Mouse (Mus musculus) midbrain, postnatal 0 days (tissue): ENCODE measurements around the gene Suco. TPM values are rescaled to one million over a fixed set of nuclear protein-coding genes. Genes with fewer than 3 reads are reported as not detected.

ENCODE experiments used
- ATAC-seq: fragments of 200-750 bp; cut with Nextera tagmentation; 2 replicates; pipeline ENCODE4 v1.8.0; 2017; ENCODE audit warnings: moderate number of reproducible peaks, mild to moderate bottlenecking, moderate TSS enrichment, moderate library complexity; ENCODE audit not compliant: low FRiP score
- DNase-seq: peaks from one replicate; pipeline ENCODE4 v3.0.0-alpha.2; 2015; ENCODE audit warnings: low spot score
- H3K27ac ChIP-seq: fragments of 300-500 bp; sonication (generic); 2 replicates; pipeline ENCODE4 v1.5.1; 2014; ENCODE audit warnings: low read depth, mild to moderate bottlenecking, low read length, mixed read lengths
- H3K27me3 ChIP-seq: fragments of 300-500 bp; sonication (generic); 2 replicates; pipeline ENCODE4 v1.6.1; 2014; ENCODE audit warnings: low read length, control low read depth, mixed read lengths; ENCODE audit not compliant: insufficient read depth
- H3K36me3 ChIP-seq: fragments of 300-500 bp; sonication (generic); 2 replicates; pipeline ENCODE4 v1.6.1; 2014; ENCODE audit warnings: low read length, control low read depth, mixed read lengths; ENCODE audit not compliant: insufficient read depth
- H3K4me1 ChIP-seq: fragments of 300-500 bp; sonication (generic); 2 replicates; pipeline ENCODE4 v1.6.1; 2014; ENCODE audit warnings: mild to moderate bottlenecking, control low read depth, antibody characterized with exemption, low read length, mixed read lengths; ENCODE audit not compliant: insufficient read depth
- H3K4me2 ChIP-seq: fragments of 300-500 bp; sonication (generic); 2 replicates; pipeline ENCODE4 v1.6.1; 2014; ENCODE audit warnings: low read depth, mild to moderate bottlenecking, low read length, mixed read lengths; ENCODE audit not compliant: poor library complexity, severe bottlenecking
- H3K4me3 ChIP-seq: fragments of 300-500 bp; sonication (generic); 2 replicates; pipeline ENCODE4 v1.5.1; 2014; ENCODE audit warnings: low read depth, mild to moderate bottlenecking, low read length, moderate library complexity
- H3K9ac ChIP-seq: fragments of 300-500 bp; sonication (generic); replicated peaks from 2 replicates; pipeline ENCODE4 v1.6.1; 2014; ENCODE audit warnings: mild to moderate bottlenecking, low read length, moderate library complexity, mixed read lengths; ENCODE audit not compliant: poor library complexity, severe bottlenecking
- H3K9me3 ChIP-seq: fragments of 300-500 bp; sonication (generic); 2 replicates; pipeline ENCODE4 v1.6.1; 2016; ENCODE audit warnings: low read length, control low read depth
- CTCF ChIP-seq: IDR thresholded peaks from 2 replicates; pipeline ENCODE4 v1.5.1; 2016; ENCODE audit warnings: antibody characterized with exemption, mild to moderate bottlenecking
- whole genome bisulfite sequencing: fragments of 180-500 bp; shearing (Covaris S2); extraction: QIAGEN DNeasy Blood & Tissue Kit; methylation state at CpG from one replicate; pipeline ENCODE4 v1.1.7; 2014; 5-methylcytosine and 5-hydroxymethylcytosine counted together
- polyA plus RNA-seq: library from polyadenylated mRNA; unstranded; fragments of >200 nt; fragmentation: Nextera tagmentation; extraction: Ambion mirVana; gene quantifications from 2 replicates; pipeline ENCODE4 v1.2.1, GENCODE M21; 2015
- total RNA-seq: library from RNA; depleted of rRNA; stranded (reverse); fragments of >200 nt; gene quantifications from 2 replicates; pipeline ENCODE4 v1.2.3, GENCODE M21; 2014

Gene Suco
- total and polyA plus RNA-seq, 2 experiments from 2014 or later = 23.8 to 41.5 TPM

- H3K9ac ChIP-seq = no peak overlapping the region
- no peaks in the 10 kb centered on the region for H3K27me3 ChIP-seq
- no peak overlapping the region for H3K27ac ChIP-seq
- H3K36me3 ChIP-seq = no peaks in the 10 kb centered on the region
- H3K4me2 ChIP-seq = no peak overlapping the region
- no peaks in the 10 kb centered on the region for H3K9me3 ChIP-seq
- H3K4me3 ChIP-seq = no peak overlapping the region
- H3K4me1 ChIP-seq = no peaks in the 10 kb centered on the region
- ATAC-seq (no peak), DNase-seq (no peak)
- TF ChIP-seq CTCF = no peak
Measured at GRCm38 (mm10) chr1:161800256-161800655, 76.2 kb downstream of the Suco start.

- H3K4me3 ChIP-seq = no peak overlapping the region
- no peak overlapping the region for H3K9ac ChIP-seq
- no peaks in the 10 kb centered on the region for H3K27me3 ChIP-seq
- H3K4me2 ChIP-seq = no peak overlapping the region
- H3K27ac ChIP-seq = no peak overlapping the region
- no peak for TF ChIP-seq CTCF
- no peak for DNase-seq
- no peaks in the 10 kb centered on the region for H3K9me3 ChIP-seq
- H3K36me3 ChIP-seq = no peaks in the 10 kb centered on the region
- ATAC-seq = no peak
- H3K4me1 ChIP-seq = no peaks in the 10 kb centered on the region
Measured at GRCm38 (mm10) chr1:161799791-161800190, 76.7 kb downstream of the Suco start.

GRCm38 (mm10) chr1:161798866-161799265, 77.6 kb downstream of the Suco start:
- Histone ChIP-seq H3K27me3 (no peaks in the 10 kb centered on the region), H3K9ac (no peak overlapping the region), H3K4me1 (no peaks in the 10 kb centered on the region), H3K36me3 (no peaks in the 10 kb centered on the region), H3K4me3 (no peak overlapping the region), H3K27ac (no peak overlapping the region), H3K4me2 (no peak overlapping the region), H3K9me3 (no peaks in the 10 kb centered on the region)
- ATAC-seq (no peak), DNase-seq (no peak)
- 79% methylated on average over 3 of the region's 3 CpGs for WGBS
- no peak for TF ChIP-seq CTCF

- DNase-seq (no peak), ATAC-seq (no peak)
- no peak overlapping the region for H3K4me3 ChIP-seq
- no peaks in the 10 kb centered on the region for H3K36me3 ChIP-seq
- whole genome bisulfite sequencing = 89% methylated on average over 10 of the region's 10 CpGs
- no peak overlapping the region for H3K27ac ChIP-seq
- no peaks in the 10 kb centered on the region for H3K9me3 ChIP-seq
- H3K9ac ChIP-seq = no peak overlapping the region
- no peaks in the 10 kb centered on the region for H3K4me1 ChIP-seq
- no peak for TF ChIP-seq CTCF
- no peaks in the 10 kb centered on the region for H3K27me3 ChIP-seq
- no peak overlapping the region for H3K4me2 ChIP-seq
Measured at GRCm38 (mm10) chr1:161794447-161795211, 81.9 kb downstream of the Suco start.

- no peak for TF ChIP-seq CTCF
- H3K36me3 ChIP-seq = no peaks in the 10 kb centered on the region
- 84% methylated on average over 3 of the region's 3 CpGs for WGBS
Measured at GRCm38 (mm10) chr1:161793321-161793720, 83.2 kb downstream of the Suco start.

DNA sequence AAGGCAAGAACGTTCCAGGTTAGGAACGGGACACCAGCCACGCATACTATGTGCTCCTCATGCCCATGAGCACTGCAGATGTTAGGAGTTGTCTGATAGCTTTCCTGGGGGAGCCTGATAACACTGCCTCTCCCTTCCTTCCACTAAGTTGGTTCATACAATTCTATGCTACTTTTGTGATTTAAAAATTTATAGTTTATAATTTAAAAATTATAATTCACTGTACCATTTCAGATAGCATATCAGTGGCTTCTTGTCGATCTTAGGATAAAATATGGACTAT, 83.9 kb downstream of the Suco start:
- 95% methylated on average over 4 of the region's 4 CpGs for WGBS
- ATAC-seq (no peak), DNase-seq (no peak)
- no peak overlapping the region for H3K9ac ChIP-seq
- H3K9me3 ChIP-seq = no peaks in the 10 kb centered on the region
- H3K36me3 ChIP-seq = no peaks in the 10 kb centered on the region
- no peak overlapping the region for H3K4me3 ChIP-seq
- H3K4me1 ChIP-seq = no peaks in the 10 kb centered on the region
- H3K4me2 ChIP-seq = no peak overlapping the region
- no peak overlapping the region for H3K27ac ChIP-seq
- no peak for TF ChIP-seq CTCF
- no peaks in the 10 kb centered on the region for H3K27me3 ChIP-seq

More at GRCm38 (mm10) chr1:161793321-161793720, 83.2 kb downstream of the Suco start:
- ATAC-seq = no peak
- no peaks in the 10 kb centered on the region for H3K9me3 ChIP-seq
- no peak overlapping the region for H3K9ac ChIP-seq
- H3K4me3 ChIP-seq = no peak overlapping the region
- no peak for DNase-seq
- H3K4me2 ChIP-seq = no peak overlapping the region
- no peaks in the 10 kb centered on the region for H3K4me1 ChIP-seq
- no peaks in the 10 kb centered on the region for H3K27me3 ChIP-seq
- H3K27ac ChIP-seq = no peak overlapping the region
